Mouse (Mus musculus) ES-E14 (cell line): Measurements from ENCODE around the gene H2-Q2.
"Not testable (repeated sequence)": the region's sequence is repeated elsewhere in the genome, so short reads cannot be mapped to it uniquely, and the experiment has no call there.

Experiments
- HCFC1 ChIP-seq: IDR thresholded peaks from 2 replicates; pipeline ENCODE4 v1.6.1; 2012; ENCODE audit warnings: low read length, inconsistent platforms, borderline replicate concordance; ENCODE audit not compliant: insufficient read depth
- MAFK ChIP-seq: IDR thresholded peaks from 2 replicates; pipeline ENCODE4 v1.6.1; 2014; ENCODE audit warnings: mild to moderate bottlenecking, low read depth, low read length, inconsistent platforms; ENCODE audit not compliant: insufficient read depth

- not testable (repeated sequence) for TF ChIP-seq MAFK, HCFC1
Measured at GRCm38 (mm10) chr17:35393864-35394800, 52.1 kb downstream of the H2-Q2 start.
